ENCODE assay signal across 17 mouse cellular contexts in genomic region chr3:98254656-98255583, GRCm38 (mm10). TPM values are rescaled to one million over a fixed set of nuclear protein-coding genes. Genes with fewer than 3 reads are reported as not detected.
DNase-seq lines count a peak whose midpoint lies in the region; ATAC-seq and TF ChIP-seq lines count a peak whose summit lies in the region.
"Had no signal": no experiment of that assay in that cellular context is flagged by ENCODE, and none has a peak within 500 bp of the region (broad histone marks: within the 10 kb centered on the region; RNA-seq: fewer than 3 reads in every experiment).

No protein-coding gene starts in this region.

- WGBS in hindbrain, postnatal 0 days, result 67% methylated on average over 8 of the region's 8 CpGs
- WGBS in hindbrain, embryonic 10.5 days, result 91% methylated on average over 8 of the region's 8 CpGs
- 84% methylated on average over 8 of the region's 8 CpGs for WGBS in limb, embryonic 13.5 days
- 94% methylated on average over 8 of the region's 8 CpGs for WGBS in limb, embryonic 10.5 days
- WGBS in stomach, embryonic 15.5 days, result 82% methylated on average over 8 of the region's 8 CpGs

- TF ChIP-seq CTCF in hindbrain, postnatal 0 days (IDR thresholded peaks at IDR 0.05; ENCODE audit: low read depth), result no peak

- H3K4me2 ChIP-seq in hindbrain, postnatal 0 days (ENCODE audit: low read depth, low read length), result no peak overlapping the region
- no peak overlapping the region for H3K4me2 ChIP-seq in limb, embryonic 13.5 days (replicated peaks)
- H3K4me2 ChIP-seq in stomach, embryonic 15.5 days, result no peak overlapping the region
- H3K4me2 ChIP-seq: hindbrain, embryonic 12.5 days; lung, embryonic 14.5 days had no signal

- no peaks in the 10 kb centered on the region for H3K9me3 ChIP-seq in hindbrain, postnatal 0 days (ENCODE audit: low read length)
- H3K9me3 ChIP-seq in hindbrain, embryonic 10.5 days, result peaks cover 18% of the 10 kb centered on the region
- H3K9me3 ChIP-seq in limb, embryonic 13.5 days, result 0 out of 2 replicates have a peak, but pooled peaks cover 11% of the 10 kb centered on the region
- 0 out of 2 replicates have a peak, but pooled peaks cover 4% of the 10 kb centered on the region for H3K9me3 ChIP-seq in limb, embryonic 10.5 days (replicated peaks)
- no peaks in the 10 kb centered on the region for H3K9me3 ChIP-seq in stomach, embryonic 15.5 days
- H3K9me3 ChIP-seq: hindbrain, embryonic 12.5 days; megakaryocyte, embryonic 14.5 days had no signal

- H3K36me3 ChIP-seq in hindbrain, postnatal 0 days (ENCODE audit: insufficient read depth, low read length), result no peaks in the 10 kb centered on the region
- H3K36me3 ChIP-seq in hindbrain, embryonic 10.5 days, result no peaks in the 10 kb centered on the region
- no peaks in the 10 kb centered on the region for H3K36me3 ChIP-seq in limb, embryonic 13.5 days
- H3K36me3 ChIP-seq in limb, embryonic 10.5 days, result no peaks in the 10 kb centered on the region
- H3K36me3 ChIP-seq in stomach, embryonic 15.5 days, result no peaks in the 10 kb centered on the region
- H3K36me3 ChIP-seq: hindbrain, embryonic 12.5 days had no signal

- no peak overlapping the region for H3K27ac ChIP-seq in hindbrain, postnatal 0 days
- H3K27ac ChIP-seq in hindbrain, embryonic 10.5 days, result no peak overlapping the region
- 0 out of 2 replicates have a peak overlapping the region, but pooled peaks have one; percentile 33 for H3K27ac ChIP-seq in limb, embryonic 13.5 days
- no peak overlapping the region for H3K27ac ChIP-seq in limb, embryonic 10.5 days
- H3K27ac ChIP-seq in stomach, embryonic 15.5 days, result peak overlapping the region; percentile 0; the same call in 1 of the 2 replicates
- H3K27ac ChIP-seq: hindbrain, embryonic 12.5 days had no signal

- DNase-seq in hindbrain, postnatal 0 days (ENCODE audit: low spot score), result peak; percentile 30
- DNase-seq in hindbrain, embryonic 10.5 days (ENCODE audit: low spot score), result no peak
- DNase-seq in limb, embryonic 10.5 days (ENCODE audit: low spot score), result no peak
- peak; percentile 34 for DNase-seq in gonadal fat pad, adult 2 months (ENCODE audit: low read depth)
- DNase-seq in thymus, postnatal 0 days (ENCODE audit: low spot score), result no peak
- DNase-seq: adrenal gland, postnatal 36 days; cerebellum, adult 18-20 months; embryo, embryonic 11 days; kidney, postnatal 10 days; lung, embryonic 14.5 days had no signal

- H3K27me3 ChIP-seq in hindbrain, postnatal 0 days (ENCODE audit: insufficient read depth, low read length), result no peaks in the 10 kb centered on the region
- H3K27me3 ChIP-seq in hindbrain, embryonic 10.5 days (ENCODE audit: insufficient read depth, poor library complexity, severe bottlenecking), result no peaks in the 10 kb centered on the region
- no peaks in the 10 kb centered on the region for H3K27me3 ChIP-seq in limb, embryonic 13.5 days
- H3K27me3 ChIP-seq in limb, embryonic 10.5 days (ENCODE audit: low read depth, poor library complexity, severe bottlenecking), result no peaks in the 10 kb centered on the region
- no peaks in the 10 kb centered on the region for H3K27me3 ChIP-seq in stomach, embryonic 15.5 days (replicated peaks)
- H3K27me3 ChIP-seq: CH12.LX; hindbrain, embryonic 12.5 days; megakaryocyte, embryonic 14.5 days had no signal

- H3K4me3 ChIP-seq in hindbrain, postnatal 0 days (ENCODE audit: low read length), result no peak overlapping the region
- H3K4me3 ChIP-seq in hindbrain, embryonic 10.5 days, result no peak overlapping the region
- no peak overlapping the region for H3K4me3 ChIP-seq in limb, embryonic 13.5 days
- H3K4me3 ChIP-seq in limb, embryonic 10.5 days, result no peak overlapping the region
- H3K4me3 ChIP-seq in stomach, embryonic 15.5 days (replicated peaks), result no peak overlapping the region
- H3K4me3 ChIP-seq: hindbrain, embryonic 12.5 days; megakaryocyte, embryonic 14.5 days had no signal

- no peak overlapping the region for H3K9ac ChIP-seq in hindbrain, postnatal 0 days (replicated peaks; ENCODE audit: low read length)
- H3K9ac ChIP-seq in limb, embryonic 13.5 days, result no peak overlapping the region
- no peak overlapping the region for H3K9ac ChIP-seq in stomach, embryonic 15.5 days
- H3K9ac ChIP-seq: hindbrain, embryonic 12.5 days; lung, embryonic 14.5 days had no signal

- no peak for ATAC-seq in hindbrain, postnatal 0 days
- no peak for ATAC-seq in limb, embryonic 13.5 days (ENCODE audit: low FRiP score, low read depth)
- no peak for ATAC-seq in stomach, embryonic 15.5 days (ENCODE audit: insufficient read depth, low FRiP score, low read depth)

- no peaks in the 10 kb centered on the region for H3K4me1 ChIP-seq in hindbrain, postnatal 0 days (ENCODE audit: insufficient read depth, low read length)
- H3K4me1 ChIP-seq in hindbrain, embryonic 10.5 days (replicated peaks), result no peaks in the 10 kb centered on the region
- H3K4me1 ChIP-seq in limb, embryonic 13.5 days, result peaks cover 3% of the 10 kb centered on the region; the same call in 1 of the 2 replicates
- 0 out of 2 replicates have a peak, but pooled peaks cover 2% of the 10 kb centered on the region for H3K4me1 ChIP-seq in limb, embryonic 10.5 days
- 0 out of 2 replicates have a peak, but pooled peaks cover 5% of the 10 kb centered on the region for H3K4me1 ChIP-seq in stomach, embryonic 15.5 days
- H3K4me1 ChIP-seq: hindbrain, embryonic 12.5 days had no signal

RNA-seq across cellular contexts. Expression of gene Hmgcs2, which starts 25.3 kb away (rescaled TPM):
- total RNA-seq in hindbrain, postnatal 0 days (2014; rRNA removed), result 23.9 and 30.5 TPM in 2 replicates
- polyA plus RNA-seq in hindbrain, postnatal 0 days (2015; fragmentation: Nextera tagmentation; extraction: Ambion mirVana), result 40.2 and 42.2 TPM in 2 replicates
- 2.2 and 3.8 TPM in 2 replicates for polyA plus RNA-seq in hindbrain, embryonic 10.5 days (2016; fragmentation: Nextera tagmentation; extraction: Ambion mirVana)
- polyA plus RNA-seq in limb, embryonic 13.5 days (2015; fragmentation: Nextera tagmentation; extraction: Ambion mirVana), result 1.3 and 1.9 TPM in 2 replicates
- polyA plus RNA-seq in limb, embryonic 10.5 days (2016; fragmentation: Nextera tagmentation; extraction: Ambion mirVana), result 0.28 and 0.35 TPM in 2 replicates
- 22.3 and 25.9 TPM in 2 replicates for polyA plus RNA-seq in gonadal fat pad, adult 2 months (2012; rRNA removed)
- polyA plus RNA-seq in stomach, embryonic 15.5 days (2015; fragmentation: Nextera tagmentation; extraction: Ambion mirVana), result 55.7 and 61.3 TPM in 2 replicates
- 19.9 and 26.7 TPM in 2 replicates for polyA plus RNA-seq in thymus, postnatal 0 days (2015; fragmentation: Nextera tagmentation; extraction: Ambion mirVana)
- total RNA-seq: CH12.LX; granulocyte monocyte progenitor cell, adult 5-6 weeks had no signal

RNA-seq across cellular contexts. Expression of gene Reg4, which starts 33.0 kb away (rescaled TPM):
- not detected in 2 replicates for total RNA-seq in hindbrain, postnatal 0 days (2014; rRNA removed)
- polyA plus RNA-seq in hindbrain, postnatal 0 days (2015; fragmentation: Nextera tagmentation; extraction: Ambion mirVana), result 0.19 TPM in 1 of 2 replicates, not detected in the other
- polyA plus RNA-seq in hindbrain, embryonic 10.5 days (2016; fragmentation: Nextera tagmentation; extraction: Ambion mirVana), result not detected in 2 replicates
- not detected in 2 replicates for polyA plus RNA-seq in limb, embryonic 13.5 days (2015; fragmentation: Nextera tagmentation; extraction: Ambion mirVana)
- not detected in 2 replicates for polyA plus RNA-seq in limb, embryonic 10.5 days (2016; fragmentation: Nextera tagmentation; extraction: Ambion mirVana)
- polyA plus RNA-seq in gonadal fat pad, adult 2 months (2012; rRNA removed), result 0.13 TPM in 1 of 2 replicates, not detected in the other
- polyA plus RNA-seq in stomach, embryonic 15.5 days (2015; fragmentation: Nextera tagmentation; extraction: Ambion mirVana), result 0.81 and 1.3 TPM in 2 replicates
- 0.58 and 0.59 TPM in 2 replicates for polyA plus RNA-seq in thymus, postnatal 0 days (2015; fragmentation: Nextera tagmentation; extraction: Ambion mirVana)
- total RNA-seq: adrenal gland, postnatal 36 days; CH12.LX; granulocyte monocyte progenitor cell, adult 5-6 weeks; left cerebral cortex, postnatal 36 days had no signal
- polyA plus RNA-seq: hindbrain, embryonic 12.5 days; lung, embryonic 14.5 days had no signal

Comparison
In these comparisons a context has a peak if more than half of its experiments do, and no peak if none do; other contexts are left out.
1. DNase-seq: peak in hindbrain, postnatal 0 days (single experiment) and gonadal fat pad, adult 2 months (single experiment); none in hindbrain, embryonic 10.5 days (single experiment), limb, embryonic 10.5 days (single experiment) and thymus, postnatal 0 days (single experiment).
2. H3K27ac ChIP-seq: peak in limb, embryonic 13.5 days (single experiment) and stomach, embryonic 15.5 days (single experiment); none in hindbrain, postnatal 0 days (single experiment), hindbrain, embryonic 10.5 days (single experiment) and limb, embryonic 10.5 days (single experiment).